Mouse (Mus musculus): ENCODE measurements around the gene Anpep.

DNA sequence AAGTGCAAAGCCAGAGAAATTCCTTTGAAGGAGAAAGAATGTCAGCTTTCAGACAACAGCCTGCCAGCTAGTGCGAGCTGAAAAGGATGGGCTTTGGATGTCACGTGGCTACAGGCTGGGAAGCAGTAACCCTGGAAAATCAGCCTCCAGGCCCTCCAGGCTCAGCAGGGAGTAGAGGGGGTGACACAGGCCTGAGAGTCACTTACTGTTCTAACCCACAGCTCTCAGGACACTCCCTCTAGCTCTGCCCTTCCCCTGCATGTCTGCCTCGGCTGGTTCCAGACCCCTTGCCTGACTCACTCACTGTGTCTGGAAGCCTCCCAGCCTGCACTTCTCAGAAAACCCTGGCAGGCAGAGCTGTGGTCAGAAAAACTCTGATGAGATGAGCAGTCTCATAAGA is 20.1 kb upstream of the Anpep start:
- TF ChIP-seq CTCF (IDR thresholded peaks at IDR 0.05; ENCODE audit: low read depth) (no peak), EP300 (optimal IDR thresholded peaks at IDR 0.05) (no peak)

Data from stomach, postnatal 0 days (tissue).